Mouse (Mus musculus) forebrain, embryonic 14.5 days (tissue): ENCODE measurements around the gene ccdc198. TPM values are rescaled to one million over a fixed set of nuclear protein-coding genes. Genes with fewer than 3 reads are reported as not detected.
"Not testable (repeated sequence)": the region's sequence is repeated elsewhere in the genome, so short reads cannot be mapped to it uniquely, and the experiment has no call there.

ENCODE experiments used
- ATAC-seq: fragments of 200-750 bp; cut with Nextera tagmentation; 2 replicates; pipeline ENCODE4 v1.8.0; 2017; ENCODE audit warnings: mild to moderate bottlenecking, moderate library complexity
- DNase-seq: peaks from one replicate; pipeline ENCODE4 v3.0.0-alpha.2; 2015; ENCODE audit warnings: low spot score
- H3K27ac ChIP-seq: fragments of 300-500 bp; sonication (generic); 2 replicates; pipeline ENCODE4 v1.5.1; 2014; ENCODE audit warnings: low read depth, mild to moderate bottlenecking, control low read depth, low read length, moderate library complexity
- H3K27me3 ChIP-seq: fragments of 300-500 bp; sonication (generic); replicated peaks from 2 replicates; pipeline ENCODE4 v1.6.1; 2014; ENCODE audit warnings: low read length, control low read depth, mixed read lengths; ENCODE audit not compliant: control insufficient read depth, insufficient read depth
- H3K36me3 ChIP-seq: fragments of 300-500 bp; sonication (generic); 2 replicates; pipeline ENCODE4 v1.6.1; 2014; ENCODE audit warnings: low read length, control low read depth; ENCODE audit not compliant: control insufficient read depth, insufficient read depth
- H3K4me1 ChIP-seq: fragments of 300-500 bp; sonication (generic); 2 replicates; pipeline ENCODE4 v1.6.1; 2014; ENCODE audit warnings: antibody characterized with exemption, low read length, control low read depth; ENCODE audit not compliant: control insufficient read depth, insufficient read depth
- H3K4me2 ChIP-seq: fragments of 300-500 bp; sonication (generic); 2 replicates; pipeline ENCODE4 v1.6.1; 2014; ENCODE audit warnings: mild to moderate bottlenecking, control low read depth, low read length
- H3K4me3 ChIP-seq: fragments of 300-500 bp; sonication (generic); 2 replicates; pipeline ENCODE4 v1.5.1; 2014; ENCODE audit warnings: low read depth, low read length, control low read depth
- H3K9ac ChIP-seq: fragments of 300-500 bp; sonication (generic); 2 replicates; pipeline ENCODE4 v1.6.1; 2014; ENCODE audit warnings: mild to moderate bottlenecking, low read length, control low read depth, moderate library complexity
- H3K9me3 ChIP-seq: fragments of 300-500 bp; sonication (generic); replicated peaks from 2 replicates; pipeline ENCODE4 v1.6.1; 2016; ENCODE audit warnings: low read length, control low read depth, mixed read lengths; ENCODE audit not compliant: control insufficient read depth
- WGBS: fragments of 180-500 bp; shearing (Covaris S2); extraction: QIAGEN DNeasy Blood & Tissue Kit; methylation state at CpG from one replicate; pipeline ENCODE4 v1.1.7; 2014; 5-methylcytosine and 5-hydroxymethylcytosine counted together
- polyA plus RNA-seq: library from polyadenylated mRNA; unstranded; fragments of >200 nt; fragmentation: Nextera tagmentation; extraction: Ambion mirVana; gene quantifications from 2 replicates; pipeline ENCODE4 v1.2.1, GENCODE M21; 2014

The ccdc198 gene
- polyA plus RNA-seq, 1 experiment from 2014 or later, result 0.10 TPM

DNA sequence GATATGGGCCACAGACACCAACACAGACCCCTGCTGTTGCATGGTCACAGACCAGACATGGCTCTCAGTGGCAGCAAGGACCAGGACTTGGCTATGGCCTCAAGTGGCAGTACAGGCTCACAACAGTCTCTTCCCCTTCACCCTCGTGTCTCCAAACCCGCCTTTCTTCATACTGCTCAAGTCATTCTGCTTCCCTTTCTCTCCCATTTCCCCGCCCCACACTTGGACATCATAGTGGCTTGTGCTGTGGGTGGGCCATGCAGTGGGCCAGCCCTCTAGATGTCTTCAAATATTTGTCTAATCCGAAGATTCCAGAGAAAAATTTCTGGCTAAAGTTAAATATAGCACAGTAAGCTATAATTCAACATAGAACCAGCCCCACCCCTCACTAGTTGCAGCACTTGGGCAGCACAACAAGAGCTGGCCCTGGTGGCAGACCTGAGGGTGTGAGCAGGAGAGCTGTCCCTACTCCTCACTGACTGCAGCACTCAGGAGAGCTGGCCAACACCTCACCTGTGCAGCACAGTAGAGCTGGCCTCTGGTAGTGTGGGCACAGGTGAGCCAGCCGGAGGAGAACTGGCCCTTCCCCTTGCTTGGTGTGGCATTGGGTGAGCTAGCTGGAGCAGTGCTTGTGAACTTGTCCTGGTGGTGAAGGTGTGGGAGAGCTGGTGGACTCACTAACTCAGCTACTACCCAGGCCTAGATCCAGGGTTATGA lies 20.2 kb upstream of the ccdc198 start:
- no peak overlapping the region for H3K4me2 ChIP-seq
- ATAC-seq, result no peak
- H3K9me3 ChIP-seq, result no peaks in the 10 kb centered on the region
- no peak overlapping the region for H3K9ac ChIP-seq
- H3K4me1 ChIP-seq, result no peaks in the 10 kb centered on the region
- 87% methylated on average over 5 of the region's 5 CpGs for WGBS
- no peak overlapping the region for H3K27ac ChIP-seq
- DNase-seq, result no peak
- H3K36me3 ChIP-seq, result no peaks in the 10 kb centered on the region
- no peak overlapping the region for H3K4me3 ChIP-seq
- no peaks in the 10 kb centered on the region for H3K27me3 ChIP-seq

DNA sequence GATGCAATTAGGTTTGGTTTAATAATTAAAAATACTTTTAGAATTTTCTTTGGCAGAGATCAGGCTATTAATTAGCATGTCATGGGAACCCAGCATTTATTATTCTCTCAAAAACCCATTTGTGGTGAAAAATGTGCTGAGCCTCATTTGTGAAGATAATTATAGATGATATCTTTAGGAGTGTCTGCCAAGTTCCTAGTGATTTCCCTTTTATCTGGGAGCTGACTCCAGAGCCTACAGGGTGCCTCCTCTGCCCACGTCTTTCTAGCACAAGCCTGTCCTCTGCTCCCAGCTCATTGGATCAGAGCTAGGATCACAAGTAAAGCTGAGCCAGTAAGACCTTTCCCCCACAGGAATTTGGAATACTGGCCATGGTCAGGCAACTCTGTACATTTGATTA lies 3.8 kb downstream of the ccdc198 start:
- no peak overlapping the region for H3K9ac ChIP-seq
- no peaks in the 10 kb centered on the region for H3K9me3 ChIP-seq
- peak; percentile 44 for DNase-seq
- no peak overlapping the region for H3K27ac ChIP-seq
- 15% methylated on average over 1 of the region's 1 CpGs for whole genome bisulfite sequencing
- H3K4me1 ChIP-seq, result no peaks in the 10 kb centered on the region
- no peaks in the 10 kb centered on the region for H3K36me3 ChIP-seq
- H3K4me2 ChIP-seq, result no peak overlapping the region
- 0 out of 2 replicates have a peak, but pooled peaks have one; percentile 56 for ATAC-seq
- H3K27me3 ChIP-seq, result no peaks in the 10 kb centered on the region
- H3K4me3 ChIP-seq, result no peak overlapping the region

DNA sequence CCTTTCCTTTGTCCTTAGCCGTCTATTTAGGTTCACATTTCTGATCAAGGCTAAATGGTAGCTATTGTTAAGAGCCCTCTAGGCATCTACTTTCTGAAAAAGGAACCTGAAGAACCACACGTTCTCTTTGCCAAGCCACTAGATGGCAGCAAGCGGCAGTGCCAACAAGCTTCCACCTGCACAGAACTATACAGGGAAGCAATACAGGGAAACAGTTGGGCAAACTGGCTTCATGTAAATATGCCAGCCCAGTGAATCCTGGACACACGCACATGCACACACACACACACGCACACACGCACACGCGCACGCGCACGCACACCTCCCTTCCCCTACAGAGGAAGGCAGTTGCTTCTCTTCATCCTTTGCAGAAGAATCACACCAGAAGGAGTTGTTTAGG lies 7.1 kb downstream of the ccdc198 start:
- Histone ChIP-seq H3K27me3 (no peaks in the 10 kb centered on the region), H3K27ac (no peak overlapping the region), H3K36me3 (no peaks in the 10 kb centered on the region), H3K9me3 (no peaks in the 10 kb centered on the region), H3K4me1 (no peaks in the 10 kb centered on the region), H3K4me2 (no peak overlapping the region), H3K4me3 (no peak overlapping the region), H3K9ac (no peak overlapping the region)
- 26% methylated on average over 11 of the region's 11 CpGs for WGBS
- ATAC-seq (peak; percentile 84), DNase-seq (peak; percentile 90)

DNA sequence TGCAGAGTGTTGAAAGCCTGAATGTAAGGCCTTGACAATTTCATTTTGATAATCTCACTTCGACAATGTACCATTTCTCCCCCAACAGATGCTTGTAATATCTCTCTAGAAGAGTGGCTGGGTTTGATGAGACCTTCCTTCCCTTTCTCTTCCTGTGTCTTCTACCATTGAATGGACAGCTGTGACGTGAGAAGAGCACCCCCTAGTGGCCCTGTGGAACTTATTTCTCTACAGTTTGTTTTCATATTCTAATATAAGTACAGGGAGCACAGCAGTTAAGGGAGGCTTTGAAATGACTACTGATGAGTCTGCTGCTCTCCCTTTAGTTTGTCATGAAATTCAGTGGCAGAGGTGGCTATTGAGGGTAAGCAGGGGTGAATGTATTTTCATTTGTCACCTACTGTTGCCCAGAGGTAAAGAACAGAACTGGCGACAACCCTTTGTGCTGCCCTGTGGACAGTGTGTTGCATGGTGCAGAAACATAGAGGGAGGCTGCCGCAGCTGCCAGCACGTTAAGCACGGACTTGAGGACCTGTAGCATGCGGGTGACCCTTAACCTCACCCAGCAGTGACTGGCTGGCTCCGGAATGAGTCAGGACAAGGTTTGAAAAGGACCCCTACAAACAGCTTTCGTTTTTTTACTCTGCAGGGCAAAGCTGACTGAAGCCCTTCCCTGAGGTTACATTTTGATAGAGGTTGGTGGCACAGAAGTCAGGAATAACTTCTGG lies 10.3 kb downstream of the ccdc198 start:
- WGBS, result 48% methylated on average over 9 of the region's 9 CpGs
- no peak overlapping the region for H3K27ac ChIP-seq
- no peak overlapping the region for H3K4me2 ChIP-seq
- H3K36me3 ChIP-seq, result no peaks in the 10 kb centered on the region
- no peak overlapping the region for H3K4me3 ChIP-seq
- H3K9ac ChIP-seq, result no peak overlapping the region
- ATAC-seq (no peak), DNase-seq (peak; percentile 64)
- H3K9me3 ChIP-seq, result no peaks in the 10 kb centered on the region
- H3K4me1 ChIP-seq, result no peaks in the 10 kb centered on the region
- no peaks in the 10 kb centered on the region for H3K27me3 ChIP-seq

DNA sequence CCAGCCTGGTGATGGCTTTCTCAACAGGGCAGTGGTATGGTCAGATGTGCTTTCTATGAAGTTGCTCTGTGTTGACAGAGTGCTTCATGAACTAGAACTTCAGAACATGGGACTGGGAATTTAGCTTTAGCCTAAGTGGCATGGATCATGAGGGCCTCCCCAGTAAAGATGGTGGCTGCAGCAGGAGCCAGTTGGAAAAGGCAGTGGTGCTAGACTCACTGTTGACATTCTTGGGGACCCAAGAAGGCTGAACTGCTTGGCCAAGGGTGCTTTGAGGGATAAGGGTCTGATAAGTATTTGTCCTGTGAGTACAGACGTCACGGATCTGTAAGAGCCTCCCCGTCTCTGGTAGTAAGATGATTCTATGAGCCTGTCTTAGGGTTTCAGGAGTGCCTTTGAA lies 13.4 kb downstream of the ccdc198 start:
- Histone ChIP-seq H3K4me3 (no peak overlapping the region), H3K9me3 (no peaks in the 10 kb centered on the region), H3K9ac (no peak overlapping the region), H3K4me2 (no peak overlapping the region), H3K4me1 (no peaks in the 10 kb centered on the region), H3K36me3 (no peaks in the 10 kb centered on the region), H3K27me3 (no peaks in the 10 kb centered on the region), H3K27ac (no peak overlapping the region)
- DNase-seq (no peak), ATAC-seq (no peak)
- 92% methylated on average over 3 of the region's 3 CpGs for WGBS

DNA sequence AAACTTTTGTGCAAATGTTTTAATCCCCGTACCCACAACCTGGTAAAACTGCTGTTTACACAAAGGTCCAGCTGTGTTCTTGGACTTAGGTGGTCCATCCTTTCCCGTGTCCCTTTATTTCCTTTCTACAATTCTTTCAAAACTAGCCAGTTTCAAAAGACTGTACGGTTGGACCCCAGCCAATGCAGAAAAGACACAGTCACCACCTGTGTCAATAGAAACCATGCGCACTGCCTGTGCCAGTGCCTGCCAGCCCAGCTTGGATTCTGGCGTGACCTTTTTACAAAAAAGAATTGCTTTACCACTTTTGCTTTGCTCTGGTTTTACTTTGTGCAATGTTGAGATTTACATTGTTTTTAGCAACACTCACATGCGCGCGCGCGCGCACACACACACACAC lies 18.3 kb downstream of the ccdc198 start:
- H3K4me1 ChIP-seq, result no peaks in the 10 kb centered on the region
- WGBS, result 71% methylated on average over 11 of the region's 11 CpGs
- H3K27ac ChIP-seq, result no peak overlapping the region
- H3K4me2 ChIP-seq, result no peak overlapping the region
- H3K27me3 ChIP-seq, result no peaks in the 10 kb centered on the region
- DNase-seq, result peak; percentile 51
- no peak overlapping the region for H3K4me3 ChIP-seq
- H3K9ac ChIP-seq, result no peak overlapping the region
- H3K36me3 ChIP-seq, result no peaks in the 10 kb centered on the region
- H3K9me3 ChIP-seq, result no peaks in the 10 kb centered on the region
- no peak for ATAC-seq

DNA sequence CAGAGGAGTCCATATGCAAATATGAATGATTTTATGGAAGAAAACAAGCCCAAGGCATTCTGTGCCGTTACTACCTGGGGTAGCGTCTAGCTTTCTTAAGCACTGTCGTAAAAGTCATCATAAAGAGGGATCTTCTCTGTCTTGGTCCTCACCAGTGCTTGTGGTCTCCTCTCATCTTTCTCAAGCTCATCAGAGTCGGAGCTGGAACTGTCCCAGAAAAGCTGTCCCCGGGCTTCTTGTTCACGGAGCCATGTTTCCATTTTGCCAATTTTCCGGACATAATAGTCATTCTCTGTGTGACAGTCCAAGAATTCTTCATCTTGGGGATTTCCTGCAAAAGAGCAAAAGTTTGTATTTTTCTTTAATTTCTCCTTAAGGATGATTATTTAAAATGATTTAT lies 18.8 kb downstream of the ccdc198 start:
- ATAC-seq (no peak), DNase-seq (no peak)
- Histone ChIP-seq H3K9ac (no peak overlapping the region), H3K27ac (no peak overlapping the region), H3K4me3 (no peak overlapping the region), H3K4me1 (no peaks in the 10 kb centered on the region), H3K9me3 (no peaks in the 10 kb centered on the region), H3K27me3 (no peaks in the 10 kb centered on the region), H3K4me2 (no peak overlapping the region), H3K36me3 (no peaks in the 10 kb centered on the region)
- WGBS, result 84% methylated on average over 7 of the region's 7 CpGs

DNA sequence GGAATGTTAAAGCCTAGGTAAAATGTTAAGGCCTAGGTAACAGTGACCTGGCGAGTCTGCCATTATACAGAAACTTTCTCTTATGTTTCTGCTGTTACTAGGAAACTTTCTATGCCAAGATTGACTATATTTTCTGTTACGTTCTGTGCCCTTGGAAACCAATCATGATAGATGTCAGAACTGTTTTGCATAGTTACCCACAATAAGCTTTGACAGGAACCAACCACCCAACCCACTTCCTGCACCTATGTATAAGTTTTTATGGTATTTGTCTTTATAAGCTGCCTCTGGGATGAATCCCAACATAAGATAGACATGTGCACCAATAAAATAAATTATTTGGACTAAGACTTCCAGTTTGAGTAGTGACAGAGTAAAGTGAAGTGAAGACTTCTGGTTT lies 23.5 kb downstream of the ccdc198 start:
- H3K36me3 ChIP-seq, result no peaks in the 10 kb centered on the region
- no peak overlapping the region for H3K27ac ChIP-seq
- no peaks in the 10 kb centered on the region for H3K4me1 ChIP-seq
- ATAC-seq, result no peak
- 88% methylated on average over 2 of the region's 2 CpGs for WGBS
- no peak overlapping the region for H3K4me3 ChIP-seq
- no peak overlapping the region for H3K4me2 ChIP-seq
- H3K27me3 ChIP-seq, result no peaks in the 10 kb centered on the region
- H3K9ac ChIP-seq, result no peak overlapping the region
- no peaks in the 10 kb centered on the region for H3K9me3 ChIP-seq
- no peak for DNase-seq

DNA sequence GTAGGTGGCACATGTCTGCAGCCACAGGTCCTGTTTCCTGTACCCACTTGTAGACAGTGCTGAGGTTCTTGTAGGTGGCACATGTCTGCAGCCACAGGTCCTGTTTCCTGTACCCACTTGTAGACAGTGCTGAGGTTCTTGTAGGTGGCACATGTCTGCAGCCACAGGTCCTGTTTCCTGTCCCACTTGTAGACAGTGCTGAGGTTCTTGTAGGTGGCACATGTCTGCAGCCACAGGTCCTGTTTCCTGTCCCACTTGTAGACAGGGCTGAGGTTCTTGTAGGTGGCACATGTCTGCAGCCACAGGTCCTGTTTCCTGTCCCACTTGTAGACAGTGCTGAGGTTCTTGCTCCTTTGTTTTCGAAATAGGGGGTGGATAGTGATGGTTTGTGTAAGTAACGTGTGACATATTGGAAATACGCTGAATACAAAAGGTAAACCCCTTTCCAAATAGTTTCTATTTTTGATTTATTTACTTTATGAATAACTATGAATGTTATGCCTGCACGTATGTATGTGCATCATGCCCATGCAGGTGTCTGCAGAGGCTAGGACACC lies 25.7 kb downstream of the ccdc198 start:
- not testable (repeated sequence) for H3K9me3 ChIP-seq, ATAC-seq, H3K4me3 ChIP-seq, H3K36me3 ChIP-seq, H3K4me1 ChIP-seq, H3K4me2 ChIP-seq, H3K27ac ChIP-seq, H3K27me3 ChIP-seq, DNase-seq, H3K9ac ChIP-seq
- WGBS, result 89% methylated on average over 4 of the region's 4 CpGs
